Mouse (Mus musculus): ENCODE results near the gene Fyn.

- TF ChIP-seq POLR2A (IDR thresholded peaks at IDR 0.05; ENCODE audit: control insufficient read depth, extremely low read depth, insufficient read depth, low read length, poor library complexity) (no peak), CTCF (IDR thresholded peaks at IDR 0.05; ENCODE audit: borderline replicate concordance, control insufficient read depth, extremely low read depth, insufficient read depth, low read length, poor library complexity) (no peak)
These were observed 190.7 kb downstream of the Fyn start for GRCm38 (mm10) chr10:39559321-39559720.
